Mouse (Mus musculus): ENCODE measurements at regions not wholly inside any gene's neighbourhood (a gene's known extent, or its start where the extent isn't known, plus 50 kb on each side); places are given as distances from the start of the nearest gene placed in this dataset.

- TF ChIP-seq BHLHE40 (IDR thresholded peaks at IDR 0.05; ENCODE audit: low read depth, low read length) (no peak), UBTF (IDR thresholded peaks at IDR 0.05; ENCODE audit: low read depth, low read length) (no peak), MAX (IDR thresholded peaks at IDR 0.05; ENCODE audit: low read length) (no peak), RCOR1 (conservative IDR thresholded peaks at IDR 0.05; ENCODE audit: low read depth, low read length) (no peak), ETS1 (conservative IDR thresholded peaks at IDR 0.05; ENCODE audit: low read depth, low read length) (no peak), POLR2AphosphoS2 (IDR thresholded peaks at IDR 0.05; ENCODE audit: low read depth, low read length) (no peak), CTCF (conservative IDR thresholded peaks at IDR 0.05 in 1 of 2, IDR thresholded peaks at IDR 0.05 in 1 of 2; ENCODE audit: low read depth in 2 of 2, low read length in 2 of 2) (no peak), EP300 (IDR thresholded peaks at IDR 0.05; ENCODE audit: low read length) (no peak), JUND (conservative IDR thresholded peaks at IDR 0.05; ENCODE audit: low read depth, low read length) (no peak)
These were observed 68.5 kb upstream of the Ptpn13 start for GRCm38 (mm10) chr5:103356500-103356899.

All from CH12.LX (cell line).